Mouse (Mus musculus): ENCODE data around the gene Asb1.
A peak's percentile ranks its signal among the peaks of the same experiment; 100 is the strongest.

The Asb1 gene

GRCm38 (mm10) chr1:91540271-91540826 lies at the start of gene Asb1:
Gene Asb1 (plus strand): TSS chr1:91540544.
- DNase-seq (ENCODE audit: low read depth, low spot score), result peak; percentile 94

DNA sequence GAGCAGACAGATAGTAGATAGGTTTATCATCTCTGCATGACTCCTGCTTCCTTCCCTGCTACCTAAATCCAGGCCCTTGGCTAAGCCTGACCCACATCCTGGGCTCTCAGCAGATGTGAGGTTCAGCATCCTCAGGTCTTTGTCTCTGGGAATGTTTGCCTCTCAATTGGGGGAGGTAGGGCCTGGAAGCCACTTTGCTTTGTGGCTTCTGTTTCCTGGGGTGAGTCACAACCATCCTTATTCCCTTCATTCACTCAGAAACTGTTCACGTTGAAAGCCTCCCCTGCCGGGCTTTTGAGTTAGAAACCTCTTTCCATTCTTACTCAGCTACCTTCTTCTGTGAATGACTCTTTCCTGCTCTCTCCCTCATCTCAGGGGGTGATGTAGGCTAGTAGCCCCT lies 47.6 kb upstream of the Asb1 start:
- no peak for DNase-seq (ENCODE audit: low read depth, low spot score)

- no peak for DNase-seq (ENCODE audit: low read depth, low spot score)
Observed at GRCm38 (mm10) chr1:91493938-91494337, 46.4 kb upstream of the Asb1 start.

- peak; percentile 83 for DNase-seq (ENCODE audit: low read depth, low spot score)
Observed at GRCm38 (mm10) chr1:91494457-91495140, 45.7 kb upstream of the Asb1 start, which contains the start of gene Traf3ip1. Gene Traf3ip1 (plus strand): TSS chr1:91494647.

DNA sequence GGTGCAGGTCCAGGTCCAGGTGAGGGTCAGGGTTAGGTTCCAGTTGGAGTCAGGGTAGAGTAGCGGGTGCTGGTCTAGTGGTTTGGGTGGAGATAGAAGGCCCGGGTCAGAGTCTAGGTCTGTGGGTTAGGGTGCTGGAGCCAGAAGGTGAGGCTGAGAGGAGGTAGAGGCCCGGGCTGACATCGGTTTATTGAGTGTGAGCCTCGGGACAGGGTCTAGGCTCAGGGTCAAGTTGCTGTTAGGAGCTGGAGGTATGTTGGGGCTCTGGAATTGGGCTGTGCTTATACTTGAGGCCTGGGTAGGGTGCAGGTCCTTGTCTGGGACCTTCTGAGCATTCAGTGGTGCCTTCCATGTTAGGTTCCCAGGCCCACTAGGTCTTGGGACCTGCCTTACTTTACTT lies 45.0 kb upstream of the Asb1 start:
- no peak for DNase-seq (ENCODE audit: low read depth, low spot score)

DNA sequence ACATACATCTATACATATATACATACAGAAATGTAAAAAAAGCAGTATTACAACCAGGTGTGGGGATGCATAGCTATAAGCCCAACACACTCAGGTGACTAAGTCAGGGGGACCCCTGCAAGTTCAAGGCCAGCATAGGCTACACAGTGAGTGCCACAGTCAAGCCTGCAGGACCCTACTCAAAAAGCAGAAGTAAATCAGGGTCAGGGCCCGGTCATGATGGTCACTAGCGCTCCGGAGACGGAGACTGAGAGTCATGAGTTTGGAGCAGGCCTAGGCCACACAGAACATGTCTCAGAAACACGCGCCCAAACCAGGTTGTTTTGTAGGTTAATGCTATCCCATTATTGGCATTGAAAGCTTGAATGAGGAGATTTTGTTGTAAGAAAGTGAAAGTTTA lies 41.8 kb upstream of the Asb1 start:
- no peak for DNase-seq (ENCODE audit: low read depth, low spot score)

GRCm38 (mm10) chr1:91504615-91505014 lies 35.7 kb upstream of the Asb1 start:
- no peak for DNase-seq (ENCODE audit: low read depth, low spot score)

DNA sequence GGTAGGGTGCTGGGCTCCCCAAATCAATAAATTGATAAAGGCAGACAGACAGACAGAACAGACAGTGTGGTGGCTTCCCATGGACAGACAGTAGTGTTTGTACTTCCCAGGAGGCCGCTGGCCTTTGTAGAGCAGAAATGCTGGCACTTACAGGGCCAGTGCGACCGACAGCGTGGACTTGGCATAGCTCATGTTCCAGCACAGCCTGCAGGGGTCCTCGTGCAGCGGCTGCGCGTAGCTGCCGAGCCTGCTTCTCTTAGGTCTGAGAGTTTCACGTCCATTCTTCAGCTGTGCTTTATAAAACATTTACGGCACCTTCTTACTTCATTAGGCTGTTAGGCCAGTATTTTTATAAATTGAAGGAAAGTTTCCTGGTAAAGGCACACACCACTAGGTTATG lies 25.4 kb upstream of the Asb1 start:
- DNase-seq (ENCODE audit: low read depth, low spot score), result no peak

DNA sequence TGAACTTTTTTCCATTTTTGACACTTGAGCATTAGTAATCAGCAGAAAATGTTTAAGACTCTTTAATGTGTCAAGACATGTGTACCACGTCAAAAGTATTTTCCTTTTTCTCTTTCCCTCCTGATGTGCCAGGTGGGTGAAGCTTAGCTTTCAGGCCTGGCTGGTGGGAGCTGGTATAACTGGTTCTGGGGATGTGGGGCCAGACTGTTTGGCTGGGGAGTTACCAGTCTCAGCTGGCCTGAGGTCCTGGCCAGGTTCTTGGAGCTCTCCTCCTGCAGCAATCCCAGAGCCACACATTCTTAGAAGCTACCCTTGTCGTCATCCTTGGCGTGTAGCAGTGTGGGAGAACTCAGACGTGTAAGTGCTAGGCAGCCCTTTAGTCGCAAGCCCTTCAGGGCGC lies 24.7 kb upstream of the Asb1 start:
- DNase-seq (ENCODE audit: low read depth, low spot score), result no peak

DNA sequence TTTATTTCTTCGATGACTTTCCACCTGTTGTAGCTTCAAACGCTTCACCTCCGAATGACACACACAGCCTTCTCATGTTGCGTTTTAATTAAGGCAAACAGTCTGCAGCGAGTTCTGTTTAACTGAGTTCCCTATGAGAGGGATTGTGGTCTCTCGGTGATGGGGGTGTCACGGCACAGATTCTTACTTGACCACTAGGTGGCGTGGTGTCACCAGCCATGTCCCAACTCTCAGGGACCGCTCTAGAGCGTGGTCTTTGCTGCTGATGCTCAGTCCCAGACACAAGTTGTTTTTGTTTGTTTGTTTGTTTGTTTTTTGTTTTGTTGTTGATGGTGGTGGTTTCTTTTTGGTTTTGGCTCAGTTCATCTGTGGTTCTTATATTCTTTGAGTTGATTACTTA lies 16.6 kb upstream of the Asb1 start:
- peak; percentile 31 for DNase-seq (ENCODE audit: low read depth, low spot score)

GRCm38 (mm10) chr1:91525838-91526237 lies 14.5 kb upstream of the Asb1 start:
- no peak for DNase-seq (ENCODE audit: low read depth, low spot score)

DNA sequence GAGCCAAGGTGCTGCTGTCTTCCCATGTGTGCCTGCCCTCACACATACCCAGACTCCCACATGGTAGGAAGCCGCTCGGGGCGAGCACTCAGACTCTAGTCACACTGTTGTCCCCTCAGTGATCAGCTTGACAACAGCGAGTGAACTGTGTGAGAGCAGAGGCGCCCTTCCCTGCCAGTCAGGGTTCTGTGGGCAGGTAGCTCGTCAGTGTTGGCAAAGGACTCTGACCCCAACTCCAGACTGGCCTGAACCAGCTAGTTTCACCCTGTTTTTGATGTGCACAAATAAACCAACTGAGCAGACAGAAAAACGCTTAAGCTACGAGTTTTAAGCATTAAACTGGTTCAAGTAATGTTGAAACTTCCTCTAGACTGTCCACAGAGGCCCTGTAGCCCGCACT lies 10.2 kb upstream of the Asb1 start:
- no peak for DNase-seq (ENCODE audit: low read depth, low spot score)

DNA sequence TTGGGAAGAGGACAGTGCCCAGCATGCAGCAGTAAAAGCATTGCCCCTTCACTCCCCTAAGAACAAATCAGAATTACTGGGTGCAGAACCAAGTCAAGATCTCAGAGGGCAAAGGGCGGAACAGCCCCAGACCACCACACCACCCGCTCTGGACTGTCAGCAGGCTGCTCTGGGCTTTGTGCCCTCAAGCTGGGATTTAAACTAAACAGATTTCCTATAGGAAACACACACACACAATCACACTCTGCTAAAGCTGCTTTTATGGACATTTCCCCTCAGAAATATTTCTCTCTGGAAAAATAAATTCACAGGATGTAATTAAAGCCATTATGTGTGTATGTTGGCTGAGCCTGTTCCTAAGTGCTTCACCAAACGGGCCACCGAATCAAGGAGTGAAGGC lies 8.1 kb upstream of the Asb1 start:
- DNase-seq (ENCODE audit: low read depth, low spot score), result no peak

DNA sequence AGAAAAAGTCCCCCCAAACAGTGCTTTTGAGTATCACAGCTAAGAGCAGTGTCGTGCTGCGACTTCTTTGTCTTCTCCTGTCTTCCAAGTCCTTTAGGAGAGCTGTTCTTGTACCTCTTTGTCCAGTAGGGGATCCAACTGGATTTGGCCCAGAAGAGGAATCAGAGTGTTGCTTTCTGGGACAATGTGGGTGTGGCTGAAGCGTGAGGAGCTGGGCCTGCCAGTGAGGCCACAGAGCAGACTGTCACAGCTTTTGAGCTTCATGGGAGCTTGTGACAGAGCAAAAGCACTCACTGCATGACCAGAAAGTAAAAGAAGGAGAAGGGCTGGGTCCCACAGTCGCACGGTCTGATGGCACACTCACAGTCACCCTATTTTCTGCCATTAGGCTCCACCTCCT lies 7.5 kb upstream of the Asb1 start:
- no peak for DNase-seq (ENCODE audit: low read depth, low spot score)

DNA sequence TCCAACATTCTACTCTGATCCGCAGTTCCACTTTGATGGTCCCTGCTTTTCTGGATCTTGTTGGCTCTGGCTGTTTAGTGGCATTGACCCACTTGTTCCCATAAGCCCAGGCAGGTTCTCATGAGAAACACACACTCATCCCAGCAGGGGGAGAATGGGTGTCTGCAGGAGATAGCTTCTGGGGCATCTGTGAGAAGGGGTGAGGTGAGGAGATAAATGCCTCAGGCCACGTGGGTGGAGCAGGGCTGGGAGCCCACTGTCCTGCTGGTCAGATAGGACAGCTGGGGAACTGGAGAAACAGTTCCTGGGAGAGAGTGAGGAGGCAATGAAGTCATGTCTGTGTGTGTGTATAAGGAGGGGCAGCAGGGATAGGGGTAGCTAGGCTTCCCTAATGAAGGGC lies 6.9 kb upstream of the Asb1 start:
- DNase-seq (ENCODE audit: low read depth, low spot score), result no peak

DNA sequence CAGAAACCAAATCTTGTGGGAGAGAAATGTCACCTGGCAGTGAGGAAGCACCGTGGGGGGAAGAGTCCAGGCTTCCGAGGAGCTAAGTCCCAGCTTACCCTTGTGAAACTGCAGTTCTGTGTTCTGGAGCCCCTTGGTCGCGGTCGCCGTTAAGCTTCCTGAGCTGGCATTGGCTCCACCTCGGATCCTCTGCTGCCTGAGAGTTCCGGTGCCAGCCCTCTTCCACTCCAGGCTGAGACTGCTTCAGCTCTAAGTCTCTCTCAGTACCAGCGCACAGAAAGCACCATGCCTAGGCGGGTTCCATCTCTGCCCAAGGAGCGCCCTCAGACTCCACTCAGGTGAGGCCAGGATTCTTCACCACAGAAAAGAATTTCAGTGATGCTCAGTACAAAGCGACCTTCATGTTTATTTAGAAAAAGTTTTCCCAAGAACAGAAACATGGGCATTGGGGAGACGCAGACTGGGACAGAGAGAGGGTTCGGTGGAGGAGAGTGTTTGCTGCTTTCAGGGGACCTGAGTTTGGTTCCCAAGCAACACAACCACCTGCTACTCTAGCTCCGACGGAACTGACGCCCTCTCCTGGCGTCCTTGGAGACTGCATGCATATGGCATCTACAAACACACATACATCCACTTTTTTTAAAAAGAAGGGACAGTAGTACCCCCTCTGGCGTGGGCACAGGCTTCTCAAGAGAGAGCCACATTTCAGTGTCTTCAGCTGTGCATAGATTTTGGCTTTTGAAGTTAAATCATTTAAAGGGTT lies 6.2 kb upstream of the Asb1 start:
- DNase-seq (ENCODE audit: low read depth, low spot score), result peak; percentile 65

- peak; percentile 24 for DNase-seq (ENCODE audit: low read depth, low spot score)
Observed at GRCm38 (mm10) chr1:91537786-91538569, 2.4 kb upstream of the Asb1 start.

DNA sequence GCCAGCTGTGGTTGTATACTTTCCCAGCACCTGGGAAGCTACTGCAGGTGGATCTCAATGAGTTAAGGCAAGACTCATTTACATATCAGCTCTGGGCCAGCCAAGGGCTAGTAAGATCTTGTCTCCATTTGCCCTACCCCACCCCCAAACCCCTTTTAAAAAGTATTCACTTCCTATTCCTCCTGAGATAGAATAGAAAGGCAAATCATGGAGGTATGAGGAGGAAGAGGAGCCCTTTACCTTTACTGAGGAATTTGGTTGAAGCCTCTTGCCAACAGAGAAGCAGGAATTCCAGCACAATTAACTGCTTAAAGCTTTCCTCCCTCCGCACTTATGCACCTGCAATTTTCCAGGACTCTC lies 1.8 kb upstream of the Asb1 start:
- no peak for DNase-seq (ENCODE audit: low read depth, low spot score)

GRCm38 (mm10) chr1:91539246-91539645 lies 1.1 kb upstream of the Asb1 start:
- DNase-seq (ENCODE audit: low read depth, low spot score), result no peak

GRCm38 (mm10) chr1:91539704-91540270 lies 557 bp upstream of the Asb1 start:
- DNase-seq (ENCODE audit: low read depth, low spot score), result no peak

DNA sequence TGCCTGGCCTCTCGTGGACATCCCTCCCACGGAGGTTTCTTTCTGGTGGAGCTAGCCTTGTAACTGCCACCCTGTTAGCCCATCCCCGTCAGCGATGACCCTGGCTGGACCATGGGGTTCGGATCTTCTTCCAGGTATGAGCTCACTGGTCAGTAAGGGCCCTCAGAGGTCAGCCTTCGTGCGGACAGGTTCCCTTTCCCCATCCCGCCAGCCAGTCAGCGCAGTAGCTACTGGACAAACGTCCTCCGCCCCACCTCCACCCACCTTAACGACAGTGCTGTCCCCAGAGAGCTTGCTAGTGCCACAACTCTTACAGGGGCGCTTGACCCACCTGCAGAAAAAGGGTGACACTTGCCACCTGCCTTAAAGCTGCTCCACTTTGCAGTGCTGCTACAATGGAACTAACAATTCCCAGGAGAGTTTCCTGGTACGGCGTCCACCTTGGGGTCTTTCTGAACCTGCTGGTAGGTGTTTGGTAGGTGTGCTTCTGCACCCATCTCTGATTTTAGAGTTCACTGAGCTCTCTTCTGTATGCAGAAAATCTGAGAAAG lies 773 bp downstream of the Asb1 start:
- no peak for DNase-seq (ENCODE audit: low read depth, low spot score)

GRCm38 (mm10) chr1:91543974-91544373 lies 3.6 kb downstream of the Asb1 start:
- DNase-seq (ENCODE audit: low read depth, low spot score), result no peak

Data from WW6 (cell line).